Mouse (Mus musculus) mature B cell (primary cell): Measurements from ENCODE around the gene Cbx7.
"Not testable (repeated sequence)": the region's sequence is repeated elsewhere in the genome, so short reads cannot be mapped to it uniquely, and the experiment has no call there.

ENCODE experiments used
- in situ Hi-C: fragments of 300-500 bp; cut with MboI; formaldehyde crosslinking; loops from 2 replicates; pipeline ENCODE4 v1.14.3; 2019

Cbx7 gene

GRCm38 (mm10) chr15:79927637-79928122 is 43.2 kb downstream of the Cbx7 start:
- in situ Hi-C loops, result no loop called here

- in situ Hi-C loops, result no loop called here
Observed at GRCm38 (mm10) chr15:79926856-79927416, 44.0 kb downstream of the Cbx7 start.

GRCm38 (mm10) chr15:79919787-79920186 is 51.1 kb downstream of the Cbx7 start:
- in situ Hi-C loops, result no loop called here

GRCm38 (mm10) chr15:79918485-79918884 is 52.4 kb downstream of the Cbx7 start:
- in situ Hi-C loops, result no loop called here

GRCm38 (mm10) chr15:79917111-79917720 is 53.7 kb downstream of the Cbx7 start:
- in situ Hi-C loops, result no loop called here

GRCm38 (mm10) chr15:79916150-79916549 is 54.8 kb downstream of the Cbx7 start:
- in situ Hi-C loops, result no loop called here

GRCm38 (mm10) chr15:79914357-79914756 is 56.6 kb downstream of the Cbx7 start:
- in situ Hi-C loops, result loop anchor here (5.0 kb wide), 1 partner anchor 82 kb away; the partner anchor contains the start of genes Cbx6 and Npcd

GRCm38 (mm10) chr15:79913761-79914346 is 57.1 kb downstream of the Cbx7 start:
- in situ Hi-C loops, result loop anchor here (5.0 kb wide), 1 partner anchor 82 kb away; the partner anchor contains the start of genes Cbx6 and Npcd

GRCm38 (mm10) chr15:79911339-79911738 is 59.6 kb downstream of the Cbx7 start:
- in situ Hi-C loops, result loop anchor here (5.0 kb wide), 1 partner anchor 79 kb away; the partner anchor contains the start of genes Cbx6 and Npcd

GRCm38 (mm10) chr15:79910812-79911211 is 60.1 kb downstream of the Cbx7 start:
- in situ Hi-C loops, result loop anchor here (5.0 kb wide), 1 partner anchor 79 kb away; the partner anchor contains the start of genes Cbx6 and Npcd

GRCm38 (mm10) chr15:79909006-79909405 is 61.9 kb downstream of the Cbx7 start:
- in situ Hi-C loops, result not testable (repeated sequence)

- in situ Hi-C loops, result no loop called here
Observed at GRCm38 (mm10) chr15:79906855-79907254, 64.1 kb downstream of the Cbx7 start.

- in situ Hi-C loops, result no loop called here
Observed at GRCm38 (mm10) chr15:79905211-79905610, 65.7 kb downstream of the Cbx7 start.

GRCm38 (mm10) chr15:79904678-79905077 is 66.2 kb downstream of the Cbx7 start:
- in situ Hi-C loops, result not testable (repeated sequence)

GRCm38 (mm10) chr15:79903963-79904362 is 67.0 kb downstream of the Cbx7 start:
- in situ Hi-C loops, result no loop called here

GRCm38 (mm10) chr15:79903081-79903480 is 67.8 kb downstream of the Cbx7 start:
- in situ Hi-C loops, result not testable (repeated sequence)

- in situ Hi-C loops, result no loop called here
Observed at GRCm38 (mm10) chr15:79901399-79901798, 69.5 kb downstream of the Cbx7 start.

- in situ Hi-C loops, result no loop called here
Observed at GRCm38 (mm10) chr15:79900751-79901150, 70.2 kb downstream of the Cbx7 start.

- in situ Hi-C loops, result no loop called here
Observed at GRCm38 (mm10) chr15:79899828-79900510, 71.0 kb downstream of the Cbx7 start.

- in situ Hi-C loops, result no loop called here
Observed at GRCm38 (mm10) chr15:79898988-79899387, 71.9 kb downstream of the Cbx7 start.

GRCm38 (mm10) chr15:79896080-79896725 is 74.7 kb downstream of the Cbx7 start:
- in situ Hi-C loops, result no loop called here
